Mouse (Mus musculus): ENCODE measurements around the gene Frmd8. TPM values are rescaled to one million over a fixed set of nuclear protein-coding genes. Genes with fewer than 3 reads are reported as not detected.

The Frmd8 gene
- polyA plus RNA-seq, 1 experiment from 2014 or later = 9.0 TPM

DNA sequence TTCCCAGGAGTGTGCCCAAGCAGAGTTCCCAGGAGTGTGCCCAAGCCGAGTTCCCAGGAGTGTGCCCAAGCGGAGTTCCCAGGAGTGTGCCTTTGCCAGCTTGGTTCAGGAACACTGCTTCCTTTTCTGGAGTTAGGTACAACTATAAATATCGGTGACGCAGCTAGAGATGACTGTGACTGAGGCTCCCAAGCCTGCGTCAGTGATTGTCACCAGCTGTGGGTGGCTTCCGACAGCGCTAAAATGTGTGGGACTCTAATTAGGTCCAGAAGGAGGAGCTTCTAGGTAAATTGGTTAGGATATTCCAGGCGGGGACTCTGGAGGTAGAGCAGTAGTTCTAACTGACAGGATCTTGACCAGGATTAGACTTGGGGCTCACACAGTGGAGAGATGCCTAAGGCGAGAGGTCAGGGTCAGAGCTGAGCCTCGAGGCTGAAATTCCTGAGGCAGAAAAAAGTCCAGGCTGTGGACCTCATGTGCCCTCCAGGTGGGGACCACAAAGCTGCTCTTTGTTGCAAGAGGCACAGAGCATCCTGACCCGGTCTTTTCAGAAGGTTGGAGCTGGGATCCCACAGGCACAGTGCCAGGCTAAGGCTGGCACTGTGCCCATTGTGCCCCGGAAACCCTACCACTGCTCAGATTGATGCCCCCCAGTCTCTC is 52.8 kb downstream of the Frmd8 start:
- H3K27me3 ChIP-seq (ENCODE audit: insufficient read depth, low read length) = no peaks in the 10 kb centered on the region
- H3K9ac ChIP-seq (replicated peaks) = no peak overlapping the region
- no peak for TF ChIP-seq CTCF (IDR thresholded peaks at IDR 0.05; ENCODE audit: low read depth)
- TF ChIP-seq EP300 (IDR thresholded peaks at IDR 0.05; ENCODE audit: low read depth) = no peak
- H3K9me3 ChIP-seq (ENCODE audit: low read length) = no peaks in the 10 kb centered on the region
- no peak overlapping the region for H3K4me2 ChIP-seq (ENCODE audit: low read depth, low read length)
- 71% methylated on average over 12 of the region's 12 CpGs for WGBS (ENCODE audit: insufficient replicate concordance)
- ATAC-seq (no peak), DNase-seq (no peak)
- H3K4me1 ChIP-seq (ENCODE audit: insufficient read depth) = peaks cover 43% of the 10 kb centered on the region
- peaks cover 19% of the 10 kb centered on the region for H3K36me3 ChIP-seq (replicated peaks; ENCODE audit: insufficient read depth, low read length)
- no peak overlapping the region for H3K4me3 ChIP-seq (ENCODE audit: low read depth, low read length)
- H3K27ac ChIP-seq (ENCODE audit: low read depth) = no peak overlapping the region

GRCm38 (mm10) chr19:5821847-5822173 is 53.3 kb downstream of the Frmd8 start:
- no peaks in the 10 kb centered on the region for H3K27me3 ChIP-seq (ENCODE audit: insufficient read depth, low read length)
- no peak overlapping the region for H3K4me2 ChIP-seq (ENCODE audit: low read depth, low read length)
- H3K4me1 ChIP-seq (ENCODE audit: insufficient read depth) = peaks cover 43% of the 10 kb centered on the region
- H3K4me3 ChIP-seq (ENCODE audit: low read depth, low read length) = no peak overlapping the region
- DNase-seq (no peak), ATAC-seq (no peak)
- H3K9ac ChIP-seq (replicated peaks) = no peak overlapping the region
- H3K36me3 ChIP-seq (replicated peaks; ENCODE audit: insufficient read depth, low read length) = peaks cover 15% of the 10 kb centered on the region
- 79% methylated on average over 5 of the region's 5 CpGs for WGBS (ENCODE audit: insufficient replicate concordance)
- H3K27ac ChIP-seq (ENCODE audit: low read depth) = no peak overlapping the region
- no peaks in the 10 kb centered on the region for H3K9me3 ChIP-seq (ENCODE audit: low read length)
- TF ChIP-seq EP300 (IDR thresholded peaks at IDR 0.05; ENCODE audit: low read depth) = no peak

- Histone ChIP-seq H3K9me3 (ENCODE audit: low read length) (no peaks in the 10 kb centered on the region), H3K27me3 (ENCODE audit: insufficient read depth, low read length) (no peaks in the 10 kb centered on the region), H3K36me3 (replicated peaks; ENCODE audit: insufficient read depth, low read length) (no peaks in the 10 kb centered on the region; the same call in 1 of the 2 replicates), H3K27ac (ENCODE audit: low read depth) (peak overlapping the region; percentile 30), H3K4me2 (ENCODE audit: low read depth, low read length) (no peak overlapping the region), H3K4me1 (ENCODE audit: insufficient read depth) (peaks cover 50% of the 10 kb centered on the region), H3K9ac (replicated peaks) (no peak overlapping the region), H3K4me3 (ENCODE audit: low read depth, low read length) (no peak overlapping the region)
- no peak for ATAC-seq
- peak; percentile 63 for DNase-seq
- peak; percentile 58 for TF ChIP-seq CTCF (IDR thresholded peaks at IDR 0.05; ENCODE audit: low read depth)
- no peak for TF ChIP-seq EP300 (IDR thresholded peaks at IDR 0.05; ENCODE audit: low read depth)
- WGBS (ENCODE audit: insufficient replicate concordance) = 45% methylated on average over 12 of the region's 12 CpGs
Observed at GRCm38 (mm10) chr19:5819549-5819948, 55.5 kb downstream of the Frmd8 start.

DNA sequence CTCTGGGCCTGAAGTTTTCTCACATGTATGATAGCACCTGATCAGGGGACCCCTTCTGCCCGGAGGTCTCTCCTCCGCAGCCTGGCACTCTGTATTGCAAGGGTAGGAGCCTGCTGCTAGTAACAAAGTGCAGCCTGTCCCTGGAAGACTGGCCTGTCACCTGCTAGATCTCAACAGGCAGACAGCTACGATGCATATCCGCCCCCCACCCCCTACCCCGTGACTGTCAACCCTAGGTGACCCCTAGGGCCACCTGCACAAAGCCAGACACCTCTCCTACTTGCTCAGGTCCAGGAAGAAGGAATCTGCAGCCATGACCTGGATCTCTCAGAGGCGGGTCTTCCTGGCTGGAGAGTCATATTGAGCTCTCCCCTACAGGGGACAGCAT is 56.5 kb downstream of the Frmd8 start:
- H3K4me3 ChIP-seq (ENCODE audit: low read depth, low read length) = no peak overlapping the region
- ATAC-seq (no peak), DNase-seq (no peak)
- peaks cover 41% of the 10 kb centered on the region for H3K4me1 ChIP-seq (ENCODE audit: insufficient read depth)
- peak overlapping the region; percentile 89 for H3K27ac ChIP-seq (ENCODE audit: low read depth)
- peak overlapping the region; percentile 77; the same call in 1 of the 2 replicates for H3K4me2 ChIP-seq (ENCODE audit: low read depth, low read length)
- H3K36me3 ChIP-seq (replicated peaks; ENCODE audit: insufficient read depth, low read length) = no peaks in the 10 kb centered on the region
- no peaks in the 10 kb centered on the region for H3K9me3 ChIP-seq (ENCODE audit: low read length)
- H3K9ac ChIP-seq (replicated peaks) = no peak overlapping the region
- 68% methylated on average over 6 of the region's 6 CpGs for WGBS (ENCODE audit: insufficient replicate concordance)
- no peak for TF ChIP-seq EP300 (IDR thresholded peaks at IDR 0.05; ENCODE audit: low read depth)
- TF ChIP-seq CTCF (IDR thresholded peaks at IDR 0.05; ENCODE audit: low read depth) = no peak
- H3K27me3 ChIP-seq (ENCODE audit: insufficient read depth, low read length) = no peaks in the 10 kb centered on the region

DNA sequence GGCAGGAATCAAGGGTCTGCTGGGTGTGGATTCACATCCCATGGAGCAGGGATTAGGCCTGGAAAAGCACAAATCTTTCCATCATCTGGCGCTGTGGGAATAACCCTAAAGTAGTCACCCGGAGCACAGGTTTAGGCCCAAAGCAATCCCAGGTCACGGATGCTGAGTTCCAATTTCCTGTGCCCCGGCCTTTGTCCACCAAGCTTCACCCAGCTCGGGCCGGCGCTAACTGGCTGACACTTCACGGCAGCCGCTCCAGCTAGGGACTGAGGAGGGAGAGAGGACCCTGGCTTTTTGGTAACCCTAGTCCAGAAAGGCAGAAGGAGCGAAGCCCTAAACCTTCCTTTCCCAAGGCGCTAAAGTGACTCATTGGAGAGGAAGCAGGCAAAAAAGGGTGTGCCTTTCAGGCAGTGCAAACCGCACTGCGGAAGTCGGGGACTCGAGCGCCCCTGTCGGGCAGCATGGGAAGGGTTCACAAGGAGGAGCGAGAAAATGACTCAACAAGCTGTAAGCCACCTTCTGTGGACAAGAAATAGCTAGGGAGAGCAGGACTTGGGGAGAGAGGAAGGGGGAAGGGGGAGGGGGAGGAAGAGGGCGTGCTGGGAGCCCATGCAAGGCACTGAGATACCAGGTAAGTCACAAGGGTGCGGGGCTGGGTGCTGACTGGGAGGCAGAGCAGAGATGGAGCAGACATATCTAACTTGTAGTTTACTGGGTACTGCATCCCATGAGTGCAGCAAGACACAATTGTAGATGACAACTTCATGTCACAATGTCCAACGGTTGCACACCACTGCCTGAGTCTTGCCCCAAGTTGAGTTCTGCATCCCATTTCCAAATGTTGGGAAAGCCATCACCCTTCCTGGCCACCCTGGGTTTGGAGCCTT is 57.1 kb downstream of the Frmd8 start:
- Histone ChIP-seq H3K4me2 (ENCODE audit: low read depth, low read length) (peak overlapping the region; percentile 77), H3K27ac (ENCODE audit: low read depth) (peak overlapping the region; percentile 89), H3K9ac (replicated peaks) (peak overlapping the region; percentile 72), H3K4me1 (ENCODE audit: insufficient read depth) (peaks cover 36% of the 10 kb centered on the region), H3K9me3 (ENCODE audit: low read length) (no peaks in the 10 kb centered on the region), H3K4me3 (ENCODE audit: low read depth, low read length) (peak overlapping the region; percentile 44), H3K27me3 (ENCODE audit: insufficient read depth, low read length) (no peaks in the 10 kb centered on the region), H3K36me3 (replicated peaks; ENCODE audit: insufficient read depth, low read length) (no peaks in the 10 kb centered on the region)
- TF ChIP-seq CTCF (IDR thresholded peaks at IDR 0.05; ENCODE audit: low read depth) = peak; percentile 97
- TF ChIP-seq EP300 (IDR thresholded peaks at IDR 0.05; ENCODE audit: low read depth) = peak; percentile 59
- ATAC-seq = peak; percentile 69
- 9% methylated on average over 21 of the region's 21 CpGs for WGBS (ENCODE audit: insufficient replicate concordance)
- DNase-seq = peak; percentile 91

DNA sequence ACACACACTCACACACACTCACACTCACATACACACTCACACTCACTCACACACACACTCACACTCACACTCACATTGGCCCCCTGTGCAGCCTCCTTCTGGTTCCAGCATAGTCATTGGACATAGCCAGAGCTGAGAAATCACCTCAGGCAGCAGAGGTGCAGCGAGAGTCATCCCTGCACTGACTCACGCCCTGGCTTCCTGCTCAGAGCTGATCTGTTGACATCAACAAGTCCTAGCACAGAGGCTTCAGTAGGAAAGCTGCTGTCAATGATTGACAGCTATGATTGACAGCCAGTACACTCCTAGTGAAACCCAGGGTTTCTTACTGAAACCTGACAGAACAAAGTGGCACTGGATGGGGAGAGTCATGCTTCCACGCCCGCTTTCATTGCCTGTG is 59.1 kb downstream of the Frmd8 start:
- no peaks in the 10 kb centered on the region for H3K36me3 ChIP-seq (replicated peaks; ENCODE audit: insufficient read depth, low read length)
- H3K9me3 ChIP-seq (ENCODE audit: low read length) = no peaks in the 10 kb centered on the region
- H3K4me1 ChIP-seq (ENCODE audit: insufficient read depth) = peaks cover 44% of the 10 kb centered on the region
- no peak for TF ChIP-seq CTCF (IDR thresholded peaks at IDR 0.05; ENCODE audit: low read depth)
- no peak for TF ChIP-seq EP300 (IDR thresholded peaks at IDR 0.05; ENCODE audit: low read depth)
- no peak overlapping the region for H3K4me2 ChIP-seq (ENCODE audit: low read depth, low read length)
- peak; percentile 64 for DNase-seq
- ATAC-seq = peak; percentile 89
- no peak overlapping the region for H3K4me3 ChIP-seq (ENCODE audit: low read depth, low read length)
- peak overlapping the region; percentile 45 for H3K27ac ChIP-seq (ENCODE audit: low read depth)
- 44% methylated on average over 4 of the region's 4 CpGs for WGBS (ENCODE audit: insufficient replicate concordance)
- H3K27me3 ChIP-seq (ENCODE audit: insufficient read depth, low read length) = no peaks in the 10 kb centered on the region
- H3K9ac ChIP-seq (replicated peaks) = no peak overlapping the region

All from liver, postnatal 0 days (tissue).